Mouse (Mus musculus) brown adipose tissue, adult 24 weeks (tissue): ENCODE data around the gene Gm17545. TPM values are rescaled to one million over a fixed set of nuclear protein-coding genes. Genes with fewer than 3 reads are reported as not detected.
"Not testable (repeated sequence)": the region's sequence is repeated elsewhere in the genome, so short reads cannot be mapped to it uniquely, and the experiment has no call there.

Experiments used
- H3K27ac ChIP-seq: fragments of 200-500 bp; replicated peaks from 2 replicates; pipeline ENCODE4 v1.5.1; 2012; ENCODE audit warnings: low read depth, mild to moderate bottlenecking, low read length
- H3K4me1 ChIP-seq: fragments of 200-500 bp; 2 replicates; pipeline ENCODE4 v1.6.1; 2012; ENCODE audit warnings: low read length, mixed read lengths; ENCODE audit not compliant: control insufficient read depth, insufficient read depth, insufficient read length
- H3K4me3 ChIP-seq: fragments of 200-500 bp; 2 replicates; pipeline ENCODE4 v1.5.1; 2012; ENCODE audit warnings: low read depth, mild to moderate bottlenecking, low read length, moderate library complexity; ENCODE audit not compliant: insufficient read depth
- polyA plus RNA-seq: library from polyadenylated mRNA; stranded (reverse); fragments of >200 nt; gene quantifications from 2 replicates; pipeline ENCODE4 v1.2.4, GENCODE M21; 2012; ENCODE audit not compliant: missing spikeins, insufficient read depth, insufficient read length

The Gm17545 gene
- polyA plus RNA-seq = not detected in 2 replicates

GRCm38 (mm10) chr9:22453990-22454389 is at the start of gene Gm17545:
TSS of gene Gm17545 (plus strand) at chr9:22454290.
- not testable (repeated sequence) for H3K4me1 ChIP-seq, H3K27ac ChIP-seq, H3K4me3 ChIP-seq

GRCm38 (mm10) chr9:22405414-22405813 is 48.7 kb upstream of the Gm17545 start:
- H3K27ac ChIP-seq = no peak overlapping the region
- no peaks in the 10 kb centered on the region for H3K4me1 ChIP-seq
- no peak overlapping the region for H3K4me3 ChIP-seq

- H3K4me1 ChIP-seq, H3K27ac ChIP-seq, H3K4me3 ChIP-seq: not testable (repeated sequence)
These were observed 46.5 kb upstream of the Gm17545 start for GRCm38 (mm10) chr9:22407633-22408032.

GRCm38 (mm10) chr9:22408344-22408743 is 45.7 kb upstream of the Gm17545 start:
- not testable (repeated sequence) for H3K4me1 ChIP-seq, H3K4me3 ChIP-seq, H3K27ac ChIP-seq

- Histone ChIP-seq H3K4me1 (no peaks in the 10 kb centered on the region), H3K4me3 (no peak overlapping the region), H3K27ac (no peak overlapping the region)
These were observed 44.6 kb upstream of the Gm17545 start for GRCm38 (mm10) chr9:22409501-22409900.

- Histone ChIP-seq H3K27ac (no peak within 1 kb of the TSS), H3K4me1 (no peaks in the 10 kb centered on the region), H3K4me3 (peak within 1 kb of the TSS; percentile 76)
These were observed 42.9 kb upstream of the Gm17545 start, which contains the start of gene 9530077C05Rik for GRCm38 (mm10) chr9:22411002-22411857. TSS of gene 9530077C05Rik (plus strand) at chr9:22411513.

- Histone ChIP-seq H3K4me3 (no peak overlapping the region), H3K4me1 (no peaks in the 10 kb centered on the region), H3K27ac (no peak overlapping the region)
These were observed 37.9 kb upstream of the Gm17545 start for GRCm38 (mm10) chr9:22416187-22416586.

DNA sequence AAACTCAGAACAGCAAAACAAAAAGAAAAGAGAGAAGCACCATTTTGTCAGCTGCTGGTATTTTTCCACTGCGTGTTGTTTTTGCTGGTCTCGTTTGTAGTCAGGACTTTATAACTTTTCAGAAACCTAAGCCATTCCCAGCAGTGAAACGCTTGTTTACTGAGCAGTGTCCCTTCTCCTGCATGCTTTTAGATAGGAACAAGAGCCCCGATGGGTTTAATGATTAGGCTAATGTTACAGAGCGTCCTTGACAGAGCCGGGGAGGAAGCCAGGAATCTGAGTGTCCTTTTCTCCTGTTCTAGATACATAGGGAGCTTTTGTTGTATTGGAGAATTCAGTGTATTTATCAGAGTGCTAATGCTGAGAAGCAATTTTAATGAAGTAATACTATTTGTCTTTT is 36.5 kb upstream of the Gm17545 start:
- Histone ChIP-seq H3K4me3 (no peak overlapping the region), H3K4me1 (no peaks in the 10 kb centered on the region), H3K27ac (no peak overlapping the region)

DNA sequence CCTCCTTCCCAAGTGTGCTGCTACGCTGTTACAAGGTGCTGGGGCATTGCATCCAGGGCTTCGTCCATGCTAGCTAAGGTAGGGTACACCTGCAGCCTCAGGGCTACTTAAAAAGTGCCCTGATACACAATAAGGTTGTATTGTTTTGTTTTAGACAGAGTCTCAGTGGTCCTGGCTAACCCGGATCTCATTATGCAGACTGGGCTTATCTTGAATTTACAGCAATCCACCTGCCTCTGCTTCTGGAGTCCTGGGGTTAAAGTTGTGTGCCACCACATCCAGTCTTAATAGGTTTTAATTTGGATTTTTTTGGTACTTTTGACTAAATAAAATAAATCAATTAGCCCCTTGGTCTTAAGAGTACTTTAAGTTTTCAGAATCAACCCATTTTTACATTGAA is 34.2 kb upstream of the Gm17545 start:
- Histone ChIP-seq H3K4me1 (no peaks in the 10 kb centered on the region), H3K4me3 (no peak overlapping the region), H3K27ac (no peak overlapping the region)

- Histone ChIP-seq H3K4me3 (no peak overlapping the region), H3K4me1 (no peaks in the 10 kb centered on the region), H3K27ac (no peak overlapping the region)
These were observed 33.6 kb upstream of the Gm17545 start for GRCm38 (mm10) chr9:22420491-22420890.

- H3K27ac ChIP-seq = no peak overlapping the region
- no peak overlapping the region for H3K4me3 ChIP-seq
- H3K4me1 ChIP-seq = no peaks in the 10 kb centered on the region
These were observed 31.5 kb upstream of the Gm17545 start for GRCm38 (mm10) chr9:22422559-22422958.

GRCm38 (mm10) chr9:22423507-22423906 is 30.6 kb upstream of the Gm17545 start:
- Histone ChIP-seq H3K4me3 (no peak overlapping the region), H3K4me1 (no peaks in the 10 kb centered on the region), H3K27ac (no peak overlapping the region)

- Histone ChIP-seq H3K27ac (no peak overlapping the region), H3K4me3 (no peak overlapping the region), H3K4me1 (no peaks in the 10 kb centered on the region)
These were observed 29.9 kb upstream of the Gm17545 start for GRCm38 (mm10) chr9:22424196-22424595.

DNA sequence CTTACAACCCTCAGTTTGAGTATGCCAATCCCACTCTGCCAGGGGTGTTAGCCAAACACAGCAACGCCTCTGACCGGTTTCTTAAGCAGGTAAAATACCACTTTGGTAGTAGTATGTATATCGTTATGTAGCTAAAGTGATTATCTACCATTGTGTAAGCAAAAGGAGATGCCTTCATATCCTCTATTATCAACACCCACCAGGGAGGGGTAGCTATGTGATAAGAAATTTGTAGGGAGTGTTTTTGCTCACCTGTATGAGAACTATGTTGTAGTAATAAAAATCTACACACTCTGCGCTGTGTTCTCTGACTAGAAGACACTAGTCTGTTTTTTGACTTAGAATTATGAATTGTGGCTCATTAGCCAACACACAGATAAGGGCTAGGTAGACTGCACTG is 29.4 kb upstream of the Gm17545 start:
- no peak overlapping the region for H3K4me3 ChIP-seq

DNA sequence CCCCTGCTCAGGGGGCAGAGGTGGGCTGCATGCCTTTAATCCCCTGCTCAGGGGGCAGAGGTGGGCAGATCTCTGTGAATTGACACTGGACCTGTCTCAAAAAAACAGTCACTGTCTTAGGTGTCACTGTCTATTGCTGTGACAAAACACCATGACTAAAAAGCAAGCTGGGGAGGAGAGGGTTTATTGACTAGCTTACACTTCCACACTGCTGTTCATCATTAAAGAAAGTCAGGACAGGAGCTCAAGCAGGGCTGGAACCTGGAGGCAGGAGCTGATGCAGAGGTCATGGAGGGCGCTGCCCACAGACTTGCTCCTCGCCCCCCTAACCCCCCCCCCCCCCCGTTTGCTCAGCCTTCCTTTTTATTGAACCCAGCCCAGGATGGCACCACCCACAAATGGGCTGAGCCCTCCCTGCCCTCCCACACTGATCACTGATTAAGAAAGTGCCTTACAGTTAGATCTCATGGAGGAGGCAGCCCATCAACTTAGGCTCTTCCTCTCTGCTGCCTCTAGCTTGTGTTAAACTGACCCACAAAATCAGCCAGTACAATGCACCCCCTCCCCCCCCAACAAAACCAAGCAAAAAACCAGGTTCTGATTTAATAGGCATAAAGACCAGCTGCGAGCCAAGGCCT is 25.9 kb upstream of the Gm17545 start:
- H3K4me3 ChIP-seq = no peak overlapping the region
- H3K27ac ChIP-seq = no peak overlapping the region
- H3K4me1 ChIP-seq = no peaks in the 10 kb centered on the region

More for the DNA sequence above, 29.4 kb upstream of the Gm17545 start:
- no peaks in the 10 kb centered on the region for H3K4me1 ChIP-seq
- H3K27ac ChIP-seq = no peak overlapping the region
